9 mouse cellular contexts compared by ENCODE assay signal in the genomic region with DNA sequence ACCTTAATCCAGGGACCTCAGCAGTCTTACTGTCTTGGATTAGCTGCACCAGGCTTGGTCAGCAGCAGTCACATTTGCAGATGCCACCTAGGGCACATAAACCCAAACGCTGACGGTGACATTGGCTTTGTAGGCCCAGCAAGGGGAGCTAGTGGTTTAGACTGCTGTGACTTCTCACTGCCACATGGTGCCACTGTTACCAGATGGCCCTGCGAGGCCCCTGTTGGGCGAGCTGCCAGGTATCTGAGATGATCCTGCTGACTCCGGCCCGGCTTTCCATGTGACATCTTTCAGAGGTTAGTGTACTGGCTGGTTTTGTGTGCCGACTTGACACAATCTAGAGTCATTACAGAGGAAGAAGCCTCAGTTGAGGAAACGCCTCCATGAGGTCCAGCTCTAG. TPM values are rescaled to one million over a fixed set of nuclear protein-coding genes. Genes with fewer than 3 reads are reported as not detected.
A peak's percentile ranks its signal among the peaks of the same experiment; 100 is the strongest.
DNase-seq lines count a peak whose midpoint lies in the region; ATAC-seq and TF ChIP-seq lines count a peak whose summit lies in the region.
"Had no signal": no experiment of that assay in that cellular context is flagged by ENCODE, and none has a peak within 500 bp of the region (broad histone marks: within the 10 kb centered on the region; RNA-seq: fewer than 3 reads in every experiment).

No protein-coding gene starts in this region.

- ATAC-seq in liver, postnatal 0 days: peak; percentile 64; the same call in 1 of the 2 replicates
- no peak for ATAC-seq in midbrain, embryonic 11.5 days (ENCODE audit: low FRiP score)

- no peak overlapping the region for H3K4me2 ChIP-seq in liver, postnatal 0 days (ENCODE audit: low read depth, low read length)
- no peak overlapping the region for H3K4me2 ChIP-seq in midbrain, embryonic 11.5 days

- no peaks in the 10 kb centered on the region for H3K9me3 ChIP-seq in liver, postnatal 0 days (ENCODE audit: low read length)
- H3K9me3 ChIP-seq in midbrain, embryonic 11.5 days (ENCODE audit: control insufficient read depth, low read length): no peaks in the 10 kb centered on the region

- H3K36me3 ChIP-seq in liver, postnatal 0 days (replicated peaks; ENCODE audit: insufficient read depth, low read length): no peaks in the 10 kb centered on the region
- no peaks in the 10 kb centered on the region for H3K36me3 ChIP-seq in midbrain, embryonic 11.5 days (ENCODE audit: control insufficient read depth, insufficient read depth, low read length)

- no peaks in the 10 kb centered on the region for H3K4me1 ChIP-seq in liver, postnatal 0 days (ENCODE audit: insufficient read depth)
- H3K4me1 ChIP-seq in midbrain, embryonic 11.5 days (ENCODE audit: control insufficient read depth, insufficient read depth, low read length): no peaks in the 10 kb centered on the region

- H3K27me3 ChIP-seq in liver, postnatal 0 days (ENCODE audit: insufficient read depth, low read length): no peaks in the 10 kb centered on the region
- no peaks in the 10 kb centered on the region for H3K27me3 ChIP-seq in midbrain, embryonic 11.5 days (ENCODE audit: control insufficient read depth, insufficient read depth, low read length)

- peak; percentile 58 for TF ChIP-seq CTCF in liver, postnatal 0 days (IDR thresholded peaks at IDR 0.05; ENCODE audit: low read depth)

- H3K9ac ChIP-seq in liver, postnatal 0 days (replicated peaks): no peak overlapping the region
- H3K9ac ChIP-seq in midbrain, embryonic 11.5 days (ENCODE audit: low read length): no peak overlapping the region

- TF ChIP-seq EP300 in liver, postnatal 0 days (IDR thresholded peaks at IDR 0.05; ENCODE audit: low read depth): no peak

- H3K27ac ChIP-seq in liver, postnatal 0 days (ENCODE audit: low read depth): no peak overlapping the region
- H3K27ac ChIP-seq in midbrain, embryonic 11.5 days (ENCODE audit: low read depth, low read length): no peak overlapping the region

- H3K4me3 ChIP-seq in liver, postnatal 0 days (ENCODE audit: low read depth, low read length): no peak overlapping the region
- no peak overlapping the region for H3K4me3 ChIP-seq in midbrain, embryonic 11.5 days (ENCODE audit: low read depth, low read length)

- peak; percentile 55 for DNase-seq in ovary, postnatal 36 days (ENCODE audit: low spot score)
- no peak for DNase-seq in ovary, postnatal 14 days (ENCODE audit: low spot score)
- peak; percentile 90 to 91 for DNase-seq in adrenal gland, postnatal 36 days
- peak; percentile 61 for DNase-seq in gastrocnemius, adult 18-20 months (ENCODE audit: low spot score)
- DNase-seq in liver, postnatal 0 days: peak; percentile 71
- DNase-seq in yolk sac, embryonic 10.5 days (ENCODE audit: low spot score): no peak
- DNase-seq in midbrain, embryonic 11.5 days (ENCODE audit: low spot score, missing footprints): no peak

- WGBS in liver, postnatal 0 days (ENCODE audit: insufficient replicate concordance): 60% methylated on average over 8 of the region's 8 CpGs
- WGBS in midbrain, embryonic 11.5 days: 76% methylated on average over 8 of the region's 8 CpGs

RNA-seq across cellular contexts. Expression of a gene that starts 12.3 kb away (rescaled TPM):
- not detected for total RNA-seq in adrenal gland, postnatal 36 days (2021)
- not detected for total RNA-seq in gastrocnemius, adult 18-20 months (2021)
- 0.13 and 0.21 TPM in 2 replicates for polyA plus RNA-seq in liver, postnatal 0 days (2015; fragmentation: Nextera tagmentation; extraction: Ambion mirVana)
- not detected in 2 replicates for polyA plus RNA-seq in midbrain, embryonic 11.5 days (2014; fragmentation: Nextera tagmentation; extraction: Ambion mirVana)
- total RNA-seq: left cerebral cortex, postnatal 10 days had no signal
- polyA plus RNA-seq: neural tube, embryonic 14.5 days had no signal

RNA-seq across cellular contexts. Expression of a gene that starts 12.9 kb away (rescaled TPM):
- under 1 TPM; 0.23 to 0.36 TPM for total RNA-seq in adrenal gland, postnatal 36 days (2021)
- total RNA-seq in gastrocnemius, adult 18-20 months (2021): under 1 TPM; 0.07 to 0.11 TPM
- polyA plus RNA-seq in liver, postnatal 0 days (2015; fragmentation: Nextera tagmentation; extraction: Ambion mirVana): 0.07 and 0.09 TPM in 2 replicates
- 0.04 TPM in 2 replicates for polyA plus RNA-seq in midbrain, embryonic 11.5 days (2014; fragmentation: Nextera tagmentation; extraction: Ambion mirVana)
- polyA plus RNA-seq: neural tube, embryonic 14.5 days had no signal

RNA-seq across cellular contexts. Expression of a gene that starts 16.6 kb away (rescaled TPM):
- 10 to 100 TPM; 68.1 to 86.5 TPM for total RNA-seq in adrenal gland, postnatal 36 days (2021)
- total RNA-seq in gastrocnemius, adult 18-20 months (2021): 10 to 100 TPM in 1 of 2 experiments, 1 to 10 TPM in 1; 7.8 to 12.0 TPM
- polyA plus RNA-seq in liver, postnatal 0 days (2015; fragmentation: Nextera tagmentation; extraction: Ambion mirVana): 16.4 and 19.5 TPM in 2 replicates
- polyA plus RNA-seq in midbrain, embryonic 11.5 days (2014; fragmentation: Nextera tagmentation; extraction: Ambion mirVana): 23.0 and 26.5 TPM in 2 replicates

RNA-seq across cellular contexts. Expression of a gene that starts 25.2 kb away (rescaled TPM):
- 1 to 10 TPM in 1 of 2 experiments, under 1 TPM in 1; 0.33 to 1.2 TPM for total RNA-seq in adrenal gland, postnatal 36 days (2021)
- under 1 TPM; 0.18 to 0.33 TPM for total RNA-seq in gastrocnemius, adult 18-20 months (2021)
- polyA plus RNA-seq in liver, postnatal 0 days (2015; fragmentation: Nextera tagmentation; extraction: Ambion mirVana): 34.8 and 36.0 TPM in 2 replicates
- 1.2 and 1.8 TPM in 2 replicates for polyA plus RNA-seq in midbrain, embryonic 11.5 days (2014; fragmentation: Nextera tagmentation; extraction: Ambion mirVana)

RNA-seq across cellular contexts. Expression of a gene that starts 33.4 kb away (rescaled TPM):
- 100 to 1,000 TPM; 154 to 172 TPM for total RNA-seq in adrenal gland, postnatal 36 days (2021)
- 100 to 1,000 TPM; 124 to 135 TPM for total RNA-seq in gastrocnemius, adult 18-20 months (2021)
- 87.0 and 88.8 TPM in 2 replicates for polyA plus RNA-seq in liver, postnatal 0 days (2015; fragmentation: Nextera tagmentation; extraction: Ambion mirVana)
- polyA plus RNA-seq in midbrain, embryonic 11.5 days (2014; fragmentation: Nextera tagmentation; extraction: Ambion mirVana): 396 and 404 TPM in 2 replicates

Comparison
In these comparisons a context has a peak if more than half of its experiments do, and no peak if none do; other contexts are left out.
1. DNase-seq: peak in ovary, postnatal 36 days (single experiment), adrenal gland, postnatal 36 days (2 of 2), gastrocnemius, adult 18-20 months (single experiment) and liver, postnatal 0 days (single experiment); none in ovary, postnatal 14 days (single experiment), yolk sac, embryonic 10.5 days (single experiment) and midbrain, embryonic 11.5 days (single experiment).
2. RNA of a gene that starts 16.6 kb away (total RNA-seq): 68.1 to 86.5 TPM in adrenal gland, postnatal 36 days; 7.8 to 12.0 TPM in gastrocnemius, adult 18-20 months; every median in the first group is over 4 times any median in the second.